Mouse (Mus musculus): ENCODE results near the gene Calhm5.

The Calhm5 gene

DNA sequence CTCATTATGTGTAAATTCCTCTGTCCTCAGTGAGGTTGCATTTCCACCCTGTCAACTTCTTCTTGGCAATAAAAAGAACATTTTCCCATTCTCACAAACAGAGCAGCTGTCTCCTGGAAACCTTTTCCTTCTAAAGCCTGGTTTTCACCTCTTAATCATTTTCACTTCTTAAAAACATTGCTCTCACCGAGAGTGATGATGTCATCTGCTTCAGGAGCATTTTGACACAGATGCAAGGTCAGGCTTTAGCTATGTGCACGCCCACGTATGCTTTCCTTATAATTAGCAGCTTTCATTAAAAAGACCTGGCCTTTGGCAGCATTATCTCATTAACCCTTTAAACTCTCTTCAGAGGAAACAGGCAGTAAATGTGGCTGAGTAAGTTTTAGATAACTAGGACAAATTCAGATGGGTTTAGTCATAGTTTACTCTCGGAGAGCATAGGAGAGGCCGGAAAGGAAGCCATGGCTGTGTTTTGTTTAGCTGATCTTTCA, 25.3 kb downstream of the Calhm5 start:
- no peak for DNase-seq

DNA sequence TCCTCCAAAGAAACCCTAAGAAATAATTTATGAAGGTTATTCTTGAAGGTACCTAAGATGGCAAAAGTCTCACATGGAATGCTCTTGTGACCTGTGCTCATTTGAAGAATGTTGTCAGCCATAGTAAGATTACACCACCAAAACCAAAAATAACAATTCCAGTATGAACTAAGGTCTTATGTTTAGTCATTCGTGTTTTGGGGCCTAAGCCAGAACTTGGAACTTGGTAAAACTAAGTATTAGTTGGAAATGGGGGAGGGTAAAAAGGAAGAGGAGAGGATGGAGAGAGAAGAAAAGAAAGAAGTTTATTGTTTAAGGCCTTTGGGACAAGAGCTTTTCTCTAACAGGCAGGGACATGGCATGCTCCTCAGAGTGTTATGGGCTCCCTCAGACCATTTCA, 26.7 kb downstream of the Calhm5 start:
- DNase-seq: no peak

- DNase-seq: no peak
These were observed 29.7 kb downstream of the Calhm5 start for GRCm38 (mm10) chr10:34066591-34066990.

GRCm38 (mm10) chr10:34053987-34054386, 42.3 kb downstream of the Calhm5 start:
- no peak for DNase-seq

DNA sequence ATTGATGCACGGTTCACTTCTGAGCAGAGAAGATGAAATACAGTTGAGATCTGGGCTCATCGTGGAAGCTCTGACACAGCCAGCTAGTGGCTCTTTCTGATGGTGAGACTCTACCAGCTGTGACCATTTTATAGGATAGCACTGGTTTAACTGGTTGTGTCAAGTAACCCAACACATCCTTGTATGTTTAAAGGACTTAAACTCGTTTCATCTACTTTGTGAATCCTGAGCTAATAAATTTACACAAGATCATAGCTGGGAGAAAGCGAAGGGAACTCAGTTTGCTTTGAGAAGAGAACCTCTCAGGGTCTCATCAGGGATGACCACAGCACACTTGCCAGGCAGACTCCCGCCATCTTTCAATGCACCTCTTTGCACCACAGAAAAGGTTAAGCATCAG, 52.1 kb downstream of the Calhm5 start, which contains the start of gene Calhm4:
Gene Calhm4 (minus strand): TSS at position 101 of the 400 bp plus-strand sequence.
- DNase-seq: no peak

All from cerebellum, adult 11-12 months (tissue).